Mouse (Mus musculus): ENCODE measurements around the gene 2610507B11Rik. TPM values are rescaled to one million over a fixed set of nuclear protein-coding genes. Genes with fewer than 3 reads are reported as not detected.
"Not testable (repeated sequence)": the region's sequence is repeated elsewhere in the genome, so short reads cannot be mapped to it uniquely, and the experiment has no call there.

The 2610507B11Rik gene
- polyA plus RNA-seq, 1 experiment from 2014 or later, result 56.4 TPM

GRCm38 (mm10) chr11:78247727-78248140 is 13.8 kb upstream of the 2610507B11Rik start:
- Histone ChIP-seq H3K4me1 (peaks cover 36% of the 10 kb centered on the region), H3K27me3 (replicated peaks) (no peaks in the 10 kb centered on the region), H3K36me3 (peaks cover 29% of the 10 kb centered on the region), H3K4me3 (no peak overlapping the region), H3K9ac (no peak overlapping the region), H3K9me3 (no peaks in the 10 kb centered on the region), H3K27ac (replicated peaks) (no peak overlapping the region), H3K4me2 (0 out of 2 replicates have a peak overlapping the region, but pooled peaks have one; percentile 91)
- ATAC-seq (ENCODE audit: extremely low read depth, insufficient number of reproducible peaks, low FRiP score, low TSS enrichment), result no peak
- 64% methylated on average over 4 of the region's 4 CpGs for WGBS

- 75% methylated on average over 1 of the region's 1 CpGs for whole genome bisulfite sequencing
- Histone ChIP-seq H3K27me3 (replicated peaks) (peaks cover 15% of the 10 kb centered on the region), H3K9me3 (no peaks in the 10 kb centered on the region), H3K4me1 (no peaks in the 10 kb centered on the region), H3K4me3 (no peak overlapping the region), H3K9ac (no peak overlapping the region), H3K27ac (replicated peaks) (no peak overlapping the region), H3K4me2 (no peak overlapping the region), H3K36me3 (peaks cover 34% of the 10 kb centered on the region)
- no peak for ATAC-seq (ENCODE audit: extremely low read depth, insufficient number of reproducible peaks, low FRiP score, low TSS enrichment)
These were observed 4.9 kb upstream of the 2610507B11Rik start for GRCm38 (mm10) chr11:78256618-78257017.

- 85% methylated on average over 2 of the region's 2 CpGs for WGBS
- peaks cover 15% of the 10 kb centered on the region for H3K27me3 ChIP-seq (replicated peaks)
These were observed 878 bp upstream of the 2610507B11Rik start for GRCm38 (mm10) chr11:78260489-78261258.

GRCm38 (mm10) chr11:78262550-78262949 is 998 bp downstream of the 2610507B11Rik start:
- peaks cover 15% of the 10 kb centered on the region for H3K4me1 ChIP-seq
- no peak for ATAC-seq (ENCODE audit: extremely low read depth, insufficient number of reproducible peaks, low FRiP score, low TSS enrichment)
- peak overlapping the region; percentile 93 for H3K9ac ChIP-seq
- WGBS, result 2% methylated on average over 8 of the region's 8 CpGs
- peak overlapping the region; percentile 82 for H3K4me2 ChIP-seq
- peaks cover 45% of the 10 kb centered on the region for H3K36me3 ChIP-seq
- H3K4me3 ChIP-seq, result peak overlapping the region; percentile 93
- H3K27ac ChIP-seq (replicated peaks), result peak overlapping the region; percentile 87; the same call in 1 of the 2 replicates
- H3K27me3 ChIP-seq (replicated peaks), result peaks cover 15% of the 10 kb centered on the region
- H3K9me3 ChIP-seq, result no peaks in the 10 kb centered on the region

More at GRCm38 (mm10) chr11:78260489-78261258, 878 bp upstream of the 2610507B11Rik start:
- peak overlapping the region; percentile 93 for H3K4me3 ChIP-seq
- H3K9ac ChIP-seq, result no peak overlapping the region; the same call in 1 of the 2 replicates
- no peak overlapping the region for H3K27ac ChIP-seq (replicated peaks)
- no peaks in the 10 kb centered on the region for H3K9me3 ChIP-seq
- H3K4me1 ChIP-seq, result peaks cover 15% of the 10 kb centered on the region
- peaks cover 28% of the 10 kb centered on the region for H3K36me3 ChIP-seq
- H3K4me2 ChIP-seq, result peak overlapping the region; percentile 82
- ATAC-seq (ENCODE audit: extremely low read depth, insufficient number of reproducible peaks, low FRiP score, low TSS enrichment), result no peak

- Histone ChIP-seq H3K36me3 (peaks cover 74% of the 10 kb centered on the region), H3K9ac (no peak overlapping the region), H3K4me2 (no peak overlapping the region), H3K27me3 (replicated peaks) (peaks cover 3% of the 10 kb centered on the region; the same call in 1 of the 2 replicates), H3K4me3 (no peak overlapping the region), H3K27ac (replicated peaks) (no peak overlapping the region), H3K4me1 (peaks cover 15% of the 10 kb centered on the region), H3K9me3 (no peaks in the 10 kb centered on the region)
- no peak for ATAC-seq (ENCODE audit: extremely low read depth, insufficient number of reproducible peaks, low FRiP score, low TSS enrichment)
- 87% methylated on average over 6 of the region's 6 CpGs for WGBS
These were observed 4.0 kb downstream of the 2610507B11Rik start for GRCm38 (mm10) chr11:78265571-78265970.

GRCm38 (mm10) chr11:78271986-78272385 is 10.4 kb downstream of the 2610507B11Rik start:
- 84% methylated on average over 13 of the region's 13 CpGs for WGBS
- Histone ChIP-seq H3K36me3 (peaks cover 97% of the 10 kb centered on the region), H3K9ac (no peak overlapping the region), H3K4me1 (no peaks in the 10 kb centered on the region), H3K4me2 (no peak overlapping the region), H3K27ac (replicated peaks) (no peak overlapping the region), H3K27me3 (replicated peaks) (no peaks in the 10 kb centered on the region), H3K9me3 (no peaks in the 10 kb centered on the region), H3K4me3 (no peak overlapping the region)
- no peak for ATAC-seq (ENCODE audit: extremely low read depth, insufficient number of reproducible peaks, low FRiP score, low TSS enrichment)

- Histone ChIP-seq H3K4me2 (no peak overlapping the region), H3K4me1 (no peaks in the 10 kb centered on the region), H3K9me3 (no peaks in the 10 kb centered on the region), H3K36me3 (peaks cover 99% of the 10 kb centered on the region), H3K4me3 (no peak overlapping the region), H3K9ac (no peak overlapping the region), H3K27me3 (replicated peaks) (no peaks in the 10 kb centered on the region), H3K27ac (replicated peaks) (no peak overlapping the region)
- 94% methylated on average over 1 of the region's 1 CpGs for WGBS
- no peak for ATAC-seq (ENCODE audit: extremely low read depth, insufficient number of reproducible peaks, low FRiP score, low TSS enrichment)
These were observed 14.0 kb downstream of the 2610507B11Rik start for GRCm38 (mm10) chr11:78275596-78275995.

GRCm38 (mm10) chr11:78276169-78276568 is 14.6 kb downstream of the 2610507B11Rik start:
- H3K9me3 ChIP-seq; H3K27me3 ChIP-seq (replicated peaks); H3K27ac ChIP-seq (replicated peaks); H3K4me1 ChIP-seq; H3K4me2 ChIP-seq; H3K4me3 ChIP-seq; ATAC-seq (ENCODE audit: extremely low read depth, insufficient number of reproducible peaks, low FRiP score, low TSS enrichment); H3K9ac ChIP-seq: not testable (repeated sequence)
- peaks cover 100% of the 10 kb centered on the region for H3K36me3 ChIP-seq
- 97% methylated on average over 4 of the region's 4 CpGs for WGBS

- H3K4me2 ChIP-seq, result no peak overlapping the region
These were observed 17.3 kb downstream of the 2610507B11Rik start for GRCm38 (mm10) chr11:78278853-78279252.

GRCm38 (mm10) chr11:78279586-78279985 is 18.0 kb downstream of the 2610507B11Rik start:
- Histone ChIP-seq H3K27me3 (replicated peaks) (no peaks in the 10 kb centered on the region), H3K4me3 (no peak overlapping the region), H3K9ac (no peak overlapping the region), H3K9me3 (no peaks in the 10 kb centered on the region), H3K36me3 (peaks cover 100% of the 10 kb centered on the region), H3K4me2 (no peak overlapping the region), H3K4me1 (no peaks in the 10 kb centered on the region), H3K27ac (replicated peaks) (no peak overlapping the region)
- no peak for ATAC-seq (ENCODE audit: extremely low read depth, insufficient number of reproducible peaks, low FRiP score, low TSS enrichment)
- 89% methylated on average over 4 of the region's 4 CpGs for WGBS

More at GRCm38 (mm10) chr11:78278853-78279252, 17.3 kb downstream of the 2610507B11Rik start:
- no peak overlapping the region for H3K27ac ChIP-seq (replicated peaks)
- no peak for ATAC-seq (ENCODE audit: extremely low read depth, insufficient number of reproducible peaks, low FRiP score, low TSS enrichment)
- no peaks in the 10 kb centered on the region for H3K27me3 ChIP-seq (replicated peaks)
- no peak overlapping the region for H3K9ac ChIP-seq
- H3K9me3 ChIP-seq, result no peaks in the 10 kb centered on the region
- H3K36me3 ChIP-seq, result peaks cover 100% of the 10 kb centered on the region
- WGBS, result 76% methylated on average over 7 of the region's 7 CpGs
- no peak overlapping the region for H3K4me3 ChIP-seq
- H3K4me1 ChIP-seq, result no peaks in the 10 kb centered on the region

- H3K9me3 ChIP-seq, result no peaks in the 10 kb centered on the region
- no peak overlapping the region for H3K27ac ChIP-seq (replicated peaks)
- H3K27me3 ChIP-seq (replicated peaks), result no peaks in the 10 kb centered on the region
- WGBS, result 87% methylated on average over 7 of the region's 7 CpGs
- ATAC-seq (ENCODE audit: extremely low read depth, insufficient number of reproducible peaks, low FRiP score, low TSS enrichment), result no peak
- H3K4me1 ChIP-seq, result no peaks in the 10 kb centered on the region
- no peak overlapping the region for H3K9ac ChIP-seq
- H3K4me3 ChIP-seq, result no peak overlapping the region
- peaks cover 89% of the 10 kb centered on the region for H3K36me3 ChIP-seq
- no peak overlapping the region for H3K4me2 ChIP-seq
These were observed 27.7 kb downstream of the 2610507B11Rik start for GRCm38 (mm10) chr11:78289146-78289763.

Data from heart, embryonic 13.5 days (tissue).